27 mouse cellular contexts compared by ENCODE assay signal in the genomic region with DNA sequence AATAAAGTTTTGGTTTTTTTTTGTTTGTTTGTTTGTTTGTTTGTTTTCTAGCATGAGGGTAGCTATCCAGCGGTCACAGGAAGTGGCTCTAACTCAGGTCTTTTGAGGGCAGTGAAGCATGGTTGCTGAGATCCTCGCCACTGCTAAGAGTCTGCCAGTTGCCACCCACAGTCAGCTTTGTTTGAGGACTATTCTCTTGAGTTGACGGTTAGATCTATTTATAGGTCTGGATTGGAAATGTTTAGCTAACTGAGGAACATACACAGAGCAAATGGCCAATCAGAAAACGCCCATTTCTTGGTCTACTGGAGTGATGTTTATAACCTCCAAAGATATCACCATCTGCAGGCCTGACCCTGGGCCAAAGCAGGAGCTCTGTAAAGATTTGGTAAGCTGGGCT.
"Had no signal": no experiment of that assay in that cellular context is flagged by ENCODE, and none has a peak within 500 bp of the region (broad histone marks: within the 10 kb centered on the region; RNA-seq: fewer than 3 reads in every experiment).

No protein-coding gene starts in this region.

- H3K27me3 ChIP-seq: heart, embryonic 13.5 days; heart, embryonic 15.5 days; intestine, embryonic 15.5 days; limb, embryonic 12.5 days had no signal

- H3K27ac ChIP-seq: gastrocnemius, adult 2 months; heart, embryonic 13.5 days; heart, embryonic 15.5 days; hindbrain, embryonic 10.5 days; hindbrain, embryonic 12.5 days; hindbrain, embryonic 14.5 days; intestine, embryonic 15.5 days; limb, embryonic 10.5 days; limb, embryonic 12.5 days; liver, embryonic 13.5 days had no signal

- H3K4me3 ChIP-seq: gastrocnemius, adult 2 months; heart, embryonic 13.5 days; heart, embryonic 15.5 days; hindbrain, embryonic 10.5 days; hindbrain, embryonic 12.5 days; intestine, embryonic 15.5 days; limb, embryonic 10.5 days; limb, embryonic 12.5 days; liver, embryonic 13.5 days had no signal

- ATAC-seq: hindbrain, embryonic 16.5 days; inflammation-experienced regulatory T-cells, adult 6 months; intestine, embryonic 15.5 days; intestine, postnatal 0 days had no signal

- H3K4me2 ChIP-seq: heart, embryonic 11.5 days; heart, embryonic 13.5 days; heart, embryonic 15.5 days; hindbrain, embryonic 12.5 days; hindbrain, embryonic 14.5 days; intestine, embryonic 15.5 days; limb, embryonic 12.5 days; liver, embryonic 11.5 days; liver, embryonic 13.5 days had no signal

- H3K36me3 ChIP-seq: heart, embryonic 13.5 days; heart, embryonic 15.5 days; hindbrain, embryonic 12.5 days; intestine, embryonic 15.5 days; limb, embryonic 12.5 days; liver, embryonic 13.5 days had no signal

- DNase-seq: gastrocnemius, adult 2 months; gastrocnemius, postnatal 10 days; gastrocnemius, postnatal 25 days; heart, adult 18-20 months; heart, postnatal 4 days; kidney, adult 18-20 months; kidney, adult 8-10 months; kidney, postnatal 10 days; kidney, postnatal 25 days; kidney, postnatal 4 days; layer of hippocampus, adult 9-11 months; layer of hippocampus, postnatal 36 days; liver; liver, embryonic 13.5 days had no signal

- H3K9ac ChIP-seq: heart, embryonic 13.5 days; heart, embryonic 15.5 days; hindbrain, embryonic 12.5 days; hindbrain, embryonic 14.5 days; intestine, embryonic 15.5 days; limb, embryonic 12.5 days; liver, embryonic 13.5 days had no signal

- H3K9me3 ChIP-seq: heart, embryonic 13.5 days; heart, embryonic 15.5 days; hindbrain, embryonic 10.5 days; hindbrain, embryonic 12.5 days; intestine, embryonic 15.5 days; limb, embryonic 10.5 days; limb, embryonic 12.5 days; liver, embryonic 13.5 days had no signal
